Mouse (Mus musculus): Measurements from ENCODE around the gene Mrpl50. TPM values are rescaled to one million over a fixed set of nuclear protein-coding genes. Genes with fewer than 3 reads are reported as not detected.
"Not testable (repeated sequence)": the region's sequence is repeated elsewhere in the genome, so short reads cannot be mapped to it uniquely, and the experiment has no call there.

Mrpl50 gene
- total RNA-seq, 4 experiments from 2014 or later, result 37.9 to 46.9 (median 40.0) TPM

- no peak for DNase-seq
Observed at GRCm38 (mm10) chr4:49509183-49509582, 11.7 kb downstream of the Mrpl50 start.

DNA sequence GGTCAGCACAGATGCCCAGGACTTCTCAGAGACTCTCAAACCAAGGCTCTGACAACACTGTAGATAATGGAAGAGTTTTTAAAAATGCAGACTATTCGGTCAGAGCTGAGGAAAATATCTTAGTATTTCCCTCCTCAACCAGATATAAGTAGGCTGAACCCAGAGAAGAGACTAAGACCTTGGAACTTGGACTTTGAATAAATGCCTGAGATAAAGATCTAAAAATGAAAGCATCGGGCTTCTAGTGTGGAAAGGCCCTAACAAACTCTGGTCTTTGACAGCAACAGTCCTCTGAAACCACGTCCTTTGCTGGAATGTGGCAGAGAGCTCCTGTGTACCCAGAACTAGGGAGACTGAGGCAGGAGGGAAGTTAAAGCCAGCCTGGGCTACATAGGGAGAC is 14.5 kb downstream of the Mrpl50 start, which contains the start of gene Baat:
Gene Baat, minus strand, starts transcription at position 172 of the 400 bp plus-strand sequence.
- no peak for DNase-seq

GRCm38 (mm10) chr4:49503563-49503962 is 17.3 kb downstream of the Mrpl50 start:
- DNase-seq, result no peak

DNA sequence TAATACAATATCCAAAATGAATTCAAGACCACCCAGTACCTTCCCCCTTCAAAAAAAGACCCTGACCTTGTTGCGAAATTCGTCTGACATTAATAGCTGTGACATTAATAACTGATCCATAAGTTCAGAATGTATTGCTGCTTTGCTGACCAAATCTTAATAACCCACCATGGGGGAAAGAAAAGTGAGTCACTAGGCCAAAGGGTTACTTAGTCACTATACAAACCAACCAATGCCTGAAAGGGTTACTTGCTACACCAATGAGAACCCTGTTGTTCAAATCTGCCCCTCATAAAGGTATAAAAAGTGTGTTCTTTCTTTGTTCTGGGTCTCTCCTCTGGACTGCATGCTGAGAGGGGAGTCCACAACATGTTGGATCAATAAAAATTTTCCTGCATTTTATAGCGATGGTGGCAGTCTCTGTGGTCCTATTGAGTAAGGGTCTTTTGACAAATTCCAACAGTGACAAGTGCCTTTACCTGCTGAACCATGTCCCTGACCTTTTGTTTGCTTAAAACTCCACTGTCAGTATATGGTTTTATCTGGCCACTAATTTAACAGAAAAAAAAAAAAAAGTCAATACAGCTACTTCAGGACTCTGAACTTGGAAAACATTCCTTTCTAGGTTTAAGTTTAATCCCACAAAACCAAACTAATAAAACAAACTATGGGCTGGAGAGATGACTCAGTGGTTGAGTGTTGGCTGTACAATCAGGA is 34.8 kb downstream of the Mrpl50 start:
- DNase-seq, result not testable (repeated sequence)

- no peak for DNase-seq
Observed at GRCm38 (mm10) chr4:49485442-49485841, 35.5 kb downstream of the Mrpl50 start.

- DNase-seq, result no peak
Observed at GRCm38 (mm10) chr4:49480896-49481295, 40.0 kb downstream of the Mrpl50 start.

GRCm38 (mm10) chr4:49480104-49480760 is 40.7 kb downstream of the Mrpl50 start:
- DNase-seq, result no peak

DNA sequence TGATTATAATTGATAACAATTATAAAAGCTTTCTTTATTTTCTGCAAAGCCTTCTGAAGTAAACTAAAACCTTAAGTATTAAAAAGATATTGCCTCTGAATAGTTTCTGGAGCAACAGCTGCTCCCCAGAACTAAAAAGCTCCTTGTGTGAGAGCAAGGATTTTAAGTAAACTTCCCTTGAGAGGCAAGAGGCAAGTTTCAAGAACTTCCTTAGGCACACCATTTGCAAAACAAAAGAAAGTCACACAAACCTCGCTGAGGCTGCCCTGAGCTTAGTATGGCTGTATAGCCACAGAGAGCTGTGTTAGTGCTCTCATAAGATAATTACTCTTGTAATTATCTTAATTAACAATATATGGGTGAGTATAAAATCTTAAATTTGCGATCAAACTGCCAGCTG is 41.9 kb downstream of the Mrpl50 start:
- not testable (repeated sequence) for DNase-seq

GRCm38 (mm10) chr4:49478118-49478877 is 42.6 kb downstream of the Mrpl50 start:
- no peak for DNase-seq

GRCm38 (mm10) chr4:49474583-49474982 is 46.3 kb downstream of the Mrpl50 start:
- DNase-seq, result no peak

DNA sequence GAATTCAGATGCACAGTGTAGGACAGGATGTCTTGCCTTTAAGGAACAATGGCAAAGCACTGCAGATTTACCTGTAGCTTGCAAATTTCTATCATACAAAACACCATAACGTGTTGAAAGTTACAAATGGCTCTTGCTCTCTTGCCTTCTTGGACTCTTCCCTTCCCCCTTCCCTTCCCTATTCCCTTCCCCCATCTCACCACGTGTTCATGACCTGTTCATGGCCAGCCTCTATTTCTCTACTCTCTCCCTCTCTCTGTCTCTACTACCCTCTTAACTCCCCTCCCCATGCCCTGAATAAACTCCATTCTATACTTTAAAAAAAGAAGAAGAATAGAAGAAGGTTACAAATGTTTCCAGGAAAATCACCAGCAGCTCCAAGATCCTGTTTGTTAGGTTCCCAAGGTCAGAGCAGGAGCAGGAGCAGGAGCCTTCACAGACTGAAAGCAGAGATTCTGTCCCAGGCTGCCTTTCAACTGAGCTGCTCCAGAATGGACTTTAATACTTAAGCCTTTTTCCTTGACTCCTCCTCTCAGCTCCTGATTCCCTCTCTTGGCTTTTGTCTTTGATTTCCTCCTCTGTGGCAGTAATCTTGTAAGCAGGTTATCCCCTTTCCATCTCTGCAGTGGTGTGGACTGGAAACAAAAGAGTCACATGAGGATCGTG is 47.3 kb downstream of the Mrpl50 start, which contains the start of gene Acnat1:
Gene Acnat1, minus strand, starts transcription at position 478 of the 666 bp plus-strand sequence.
- DNase-seq, result no peak

DNA sequence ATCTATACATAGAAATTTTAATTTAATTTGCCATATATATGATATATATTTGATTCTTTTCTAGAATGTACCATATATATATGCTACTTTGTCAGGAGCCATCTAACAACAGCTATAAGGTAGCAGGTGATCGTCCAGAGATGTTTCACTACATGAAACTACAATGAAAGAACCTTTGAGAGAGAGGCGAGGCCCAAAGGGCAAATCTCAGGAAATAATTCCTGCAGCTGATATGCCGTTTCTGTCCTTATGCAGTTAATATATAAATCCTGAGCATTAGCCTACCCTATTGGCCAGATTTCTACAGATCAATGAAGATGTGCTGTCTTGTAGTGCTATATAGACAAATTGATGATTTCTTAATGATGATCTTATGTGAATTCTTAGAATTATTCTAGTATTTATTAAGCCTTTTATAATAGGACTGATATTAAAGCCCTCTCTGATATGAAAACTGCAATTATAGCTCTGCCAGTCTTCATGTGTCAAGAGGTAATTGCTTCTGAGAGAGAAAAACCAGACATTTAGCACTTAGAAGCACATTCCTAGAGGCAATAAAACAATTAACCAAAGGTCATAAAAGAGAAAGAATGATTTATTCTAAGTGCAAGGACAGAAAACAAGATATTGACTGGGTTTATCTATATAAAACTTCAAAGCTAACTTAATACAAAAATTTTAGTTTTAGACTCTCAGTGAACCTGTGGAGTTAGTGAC is 51.3 kb downstream of the Mrpl50 start:
- DNase-seq, result no peak

DNA sequence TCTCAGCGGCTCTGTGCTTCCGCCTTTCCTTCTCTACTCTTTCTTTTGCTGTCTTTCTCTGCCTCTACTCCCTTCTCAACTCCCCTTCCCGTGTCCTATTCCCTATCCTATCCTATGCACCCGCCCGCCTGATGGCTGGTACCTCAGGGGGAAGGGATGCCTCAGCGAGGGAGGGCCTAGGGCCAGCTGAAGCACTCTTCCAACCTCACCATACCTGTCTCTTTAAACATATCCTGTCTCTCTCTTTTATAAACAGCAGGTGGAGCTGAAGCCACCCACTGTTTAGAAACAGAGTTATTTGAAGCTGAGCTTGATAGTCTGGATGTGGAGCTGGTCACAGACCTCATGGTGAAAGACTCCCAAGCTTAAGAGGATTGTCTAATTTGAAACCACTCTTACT is 53.5 kb downstream of the Mrpl50 start:
- DNase-seq, result no peak

Other genes with a start within 250 kb of the Mrpl50 start
- under 1 TPM in 1 of 4 experiments, not detected in 3; 0.52 TPM for gene Acnat2, start 112.9 kb downstream of the Mrpl50 start, total RNA-seq (2022)
- gene Acnat1, start 47.2 kb downstream of the Mrpl50 start, total RNA-seq (2022), result 1 to 10 TPM; 1.5 to 2.5 (median 2.2) TPM
- gene Baat, start 14.5 kb downstream of the Mrpl50 start, total RNA-seq (2022), result under 1 TPM in 2 of 4 experiments, not detected in 2; 0.12 to 0.21 TPM
- 1 to 10 TPM; 6.2 to 7.7 (median 6.2) TPM for gene Zfp189, start 83 bp upstream of the Mrpl50 start, total RNA-seq (2022)
- 1 to 10 TPM in 1 of 4 experiments, under 1 TPM in 3; 0.15 to 1.3 (median 0.56) TPM for gene Aldob, start 28.5 kb upstream of the Mrpl50 start, total RNA-seq (2022)
- gene Tmem246, start 76.8 kb upstream of the Mrpl50 start, total RNA-seq (2022), result 10 to 100 TPM in 2 of 4 experiments, 1 to 10 TPM in 2; 9.4 to 13.0 (median 10.4) TPM
- 10 to 100 TPM; 49.8 to 70.1 (median 61.7) TPM for gene Rnf20, start 110.9 kb upstream of the Mrpl50 start, total RNA-seq (2022)
- not detected for gene Ppp3r2, start 160.9 kb upstream of the Mrpl50 start, total RNA-seq (2022)